Mouse (Mus musculus) brain, adult 2 months (tissue): Measurements from ENCODE around the gene Zfp106.
"Not testable (repeated sequence)": the region's sequence is repeated elsewhere in the genome, so short reads cannot be mapped to it uniquely, and the experiment has no call there.

Experiments used
- DNase-seq: peaks from one replicate; pipeline ENCODE4 v3.0.0; 2011; ENCODE audit warnings: low read depth, low spot score

The Zfp106 gene

DNA sequence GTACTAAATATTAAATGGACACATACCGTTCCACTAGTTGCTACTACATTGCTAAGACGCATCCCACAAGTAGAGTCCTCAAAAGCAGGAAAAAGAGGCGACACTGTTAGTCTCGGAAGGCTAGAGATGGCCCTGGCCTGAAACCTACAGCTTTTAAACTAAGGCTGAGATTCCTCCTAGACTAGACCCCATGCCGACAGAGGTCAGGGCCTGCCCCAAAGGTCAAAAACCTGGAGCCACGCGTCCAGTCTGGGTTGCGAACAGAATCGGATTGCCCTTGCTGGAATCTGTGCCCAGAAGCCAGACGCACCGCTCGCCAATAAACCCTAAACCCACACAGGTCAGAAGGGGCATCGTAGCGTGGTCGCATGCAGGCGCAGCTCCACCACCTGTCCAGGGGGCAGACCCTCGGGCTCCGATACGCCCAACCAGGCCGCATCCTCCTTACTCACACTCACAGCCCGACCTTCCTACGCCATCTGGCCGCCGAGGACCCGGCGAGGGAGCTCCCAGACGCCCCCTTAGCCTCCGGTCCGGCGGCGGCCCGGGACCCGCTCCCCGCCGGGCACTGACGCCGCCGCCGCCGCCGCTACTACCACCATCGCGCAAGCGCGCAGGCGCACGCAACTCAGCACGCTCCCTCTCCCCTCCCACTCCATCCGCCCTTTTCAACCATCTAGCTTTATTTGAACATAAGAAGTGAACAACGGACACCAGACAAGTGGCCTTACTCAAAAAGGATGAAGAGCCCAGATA, at the start of gene Zfp106:
Gene Zfp106 (minus strand): TSS at position 609 of the 756 bp plus-strand sequence.
- DNase-seq = peak; percentile 96

DNA sequence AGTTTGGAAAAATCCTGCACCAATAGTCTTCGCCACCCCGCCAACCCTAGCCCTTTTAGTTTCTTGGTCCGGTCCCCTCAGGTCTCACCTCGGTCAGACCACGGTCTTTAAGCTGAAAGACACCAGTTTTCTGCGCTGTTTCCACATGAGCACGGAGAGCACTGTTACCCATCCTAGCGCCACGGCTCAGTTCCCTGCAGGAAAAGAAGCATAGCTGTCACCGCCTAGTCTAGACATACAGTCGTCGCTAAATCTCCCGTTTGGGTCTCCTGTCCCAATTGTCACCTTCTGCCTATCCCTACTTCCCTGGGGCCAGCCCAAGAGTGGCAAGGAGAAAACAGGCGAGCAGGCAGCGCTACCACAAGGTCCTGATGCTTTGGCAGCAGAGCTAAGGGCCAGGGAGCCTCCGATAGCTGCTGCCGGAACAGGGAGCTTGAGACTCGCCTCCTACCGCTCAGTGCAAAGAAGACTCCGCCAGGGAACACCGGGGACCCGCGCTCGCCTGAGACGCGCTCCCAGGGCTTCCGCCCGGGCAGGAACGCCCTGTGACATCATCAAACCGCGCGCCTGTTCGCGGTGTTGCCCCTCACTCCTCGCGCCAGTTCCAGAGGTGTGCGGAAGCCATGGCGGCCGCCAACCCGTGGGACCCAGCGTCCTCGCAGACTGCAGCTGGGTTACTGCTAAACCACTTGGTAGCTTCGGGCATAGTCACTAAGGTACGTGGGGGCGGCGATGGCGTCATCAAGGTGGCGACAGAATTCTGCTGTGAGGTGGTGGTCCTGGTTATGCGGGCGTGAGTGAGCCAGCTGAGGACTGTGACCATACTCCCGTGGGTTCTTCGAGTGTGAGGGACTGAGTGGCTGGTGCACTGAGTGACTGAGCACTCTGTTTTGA, 45.4 kb upstream of the Zfp106 start, which contains the start of the genes Haus2 and Lrrc57:
Gene Haus2 (plus strand): TSS at position 554 of the 894 bp plus-strand sequence.
Gene Lrrc57 (minus strand): TSS at position 691 of the 894 bp plus-strand sequence.
- peak; percentile 95 for DNase-seq

DNA sequence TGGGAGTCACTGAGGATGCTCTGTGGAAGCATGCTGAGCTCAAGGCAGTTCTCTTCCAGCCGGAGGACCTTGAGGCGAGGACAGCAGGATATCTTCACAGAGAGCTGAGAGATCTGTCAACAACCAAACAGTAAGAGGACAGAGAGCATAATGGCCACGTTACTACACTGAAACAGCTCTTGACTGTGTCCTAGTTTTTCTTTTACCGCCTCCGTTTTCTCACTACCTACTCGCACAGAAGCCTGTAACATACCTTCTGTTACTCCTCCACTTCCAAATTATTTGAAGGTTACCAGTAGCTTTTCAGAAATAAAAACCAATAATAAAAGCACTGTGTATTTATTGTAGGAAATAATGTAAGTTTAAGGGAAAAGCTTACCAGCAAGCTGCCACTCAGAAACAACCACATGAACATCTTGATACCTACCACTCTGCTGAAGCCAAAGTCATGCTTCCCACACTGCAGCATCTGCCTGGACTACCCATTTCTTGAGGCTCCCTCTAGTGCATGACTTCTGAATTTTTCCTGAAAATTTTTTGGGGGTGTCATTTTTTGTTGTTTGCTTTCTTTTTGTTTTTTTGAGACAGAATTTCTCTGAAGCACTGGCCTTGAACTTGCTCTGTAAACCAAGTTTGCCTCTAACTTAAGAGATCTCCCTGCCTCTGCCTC, 42.5 kb upstream of the Zfp106 start:
- DNase-seq = peak; percentile 74

DNA sequence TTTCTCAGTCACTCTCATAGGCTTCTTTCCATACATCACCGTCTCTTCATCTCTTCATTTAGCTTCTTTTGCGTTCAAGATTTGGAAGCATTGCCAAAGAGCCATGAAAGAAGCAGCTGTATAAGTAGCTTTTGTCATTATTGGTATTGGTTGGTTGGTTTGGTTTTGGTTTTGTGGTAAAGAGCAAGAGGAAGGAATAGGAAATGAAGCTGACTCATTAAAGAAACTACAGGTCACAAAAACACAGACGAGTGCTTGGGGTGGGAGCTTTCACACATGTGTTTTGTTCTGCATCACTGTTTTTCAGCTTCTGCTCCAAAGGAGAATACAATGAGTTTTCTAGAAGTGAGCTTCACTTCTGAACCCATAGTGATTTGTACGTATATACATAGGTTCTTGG, 35.9 kb upstream of the Zfp106 start:
- DNase-seq = no peak

DNA sequence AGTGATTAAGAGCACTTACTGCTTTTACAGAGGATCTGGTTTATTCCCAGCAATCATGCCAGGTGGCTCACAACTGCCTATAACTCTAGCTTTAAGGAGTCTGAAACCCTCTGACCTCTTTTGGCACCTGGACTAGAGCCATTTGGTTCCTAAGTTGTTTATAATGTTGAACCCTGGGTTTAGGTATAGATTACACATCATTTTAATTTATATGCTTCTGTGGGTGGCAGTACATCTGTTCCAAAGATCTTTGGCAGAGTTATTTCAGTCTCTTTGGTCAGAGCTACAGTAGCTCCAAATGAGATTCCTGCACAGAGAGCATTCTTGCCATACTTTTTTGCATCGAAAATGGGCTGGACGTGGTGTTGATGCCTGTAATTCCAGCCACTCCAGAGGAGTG, 34.1 kb upstream of the Zfp106 start:
- DNase-seq = peak; percentile 61

DNA sequence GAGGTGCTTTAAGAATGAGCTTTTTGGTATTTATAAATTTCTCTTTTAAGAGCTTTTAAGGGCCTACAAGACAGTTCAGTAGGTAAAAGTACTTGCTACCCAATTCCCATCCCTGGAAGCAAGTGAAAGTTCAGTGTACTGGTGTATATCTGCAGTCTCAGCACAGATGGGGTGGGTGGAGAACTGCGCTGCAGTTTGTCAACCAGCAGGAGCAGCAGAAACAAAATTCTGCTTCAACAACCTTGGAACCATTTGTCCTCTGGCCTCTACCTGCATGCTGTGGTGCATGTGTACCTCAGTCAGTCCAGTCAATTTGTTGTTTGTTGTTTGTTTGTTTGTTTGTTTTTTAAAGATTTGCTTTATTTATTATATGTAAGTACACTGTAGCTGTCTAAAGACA, 28.6 kb upstream of the Zfp106 start:
- peak; percentile 46 for DNase-seq

DNA sequence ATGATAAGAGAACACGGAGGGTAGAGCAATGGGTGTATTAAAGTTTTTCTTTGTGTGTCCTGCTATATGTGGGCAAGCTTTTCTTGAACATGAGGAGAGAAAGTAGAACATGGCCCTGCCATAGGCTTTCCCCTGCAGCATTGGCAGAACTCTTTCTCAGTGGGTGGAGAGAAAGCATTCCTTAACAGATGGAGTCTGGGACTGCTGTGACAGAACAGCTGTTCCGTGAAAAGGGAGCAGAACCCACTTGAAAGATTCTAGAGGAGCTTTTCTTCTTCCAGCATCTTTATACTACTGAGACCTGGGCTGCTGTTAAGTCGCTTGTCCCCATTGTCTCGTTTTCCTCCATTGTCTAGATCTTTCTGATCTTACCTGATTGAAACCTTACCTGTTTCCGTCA, 26.1 kb upstream of the Zfp106 start:
- peak; percentile 91 for DNase-seq

GRCm38 (mm10) chr2:120578286-120578685, 14.6 kb upstream of the Zfp106 start:
- no peak for DNase-seq

GRCm38 (mm10) chr2:120577799-120578198, 14.2 kb upstream of the Zfp106 start:
- DNase-seq = no peak

- no peak for DNase-seq
Measured at GRCm38 (mm10) chr2:120575978-120576377, 12.3 kb upstream of the Zfp106 start.

DNA sequence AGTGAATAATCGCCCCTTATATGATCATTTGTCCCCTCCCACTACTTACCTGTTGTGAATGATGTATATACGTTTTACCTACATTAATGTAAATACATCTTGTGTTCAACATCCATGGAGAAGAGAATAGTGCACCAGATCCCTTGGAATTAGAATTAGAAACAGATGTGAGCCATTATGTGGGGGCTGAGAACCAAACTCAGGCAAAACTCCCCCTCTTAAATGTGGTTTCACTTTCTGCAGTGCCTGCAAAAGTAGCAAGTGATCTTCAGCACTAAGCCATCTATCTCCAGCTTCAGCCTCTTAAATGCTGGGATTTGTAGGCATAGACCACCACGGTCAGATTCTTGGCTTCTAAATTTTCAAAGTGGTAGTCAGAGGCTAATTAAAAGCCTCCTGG, 11.5 kb upstream of the Zfp106 start:
- peak; percentile 23 for DNase-seq

GRCm38 (mm10) chr2:120572161-120572560, 8.5 kb upstream of the Zfp106 start:
- not testable (repeated sequence) for DNase-seq

DNA sequence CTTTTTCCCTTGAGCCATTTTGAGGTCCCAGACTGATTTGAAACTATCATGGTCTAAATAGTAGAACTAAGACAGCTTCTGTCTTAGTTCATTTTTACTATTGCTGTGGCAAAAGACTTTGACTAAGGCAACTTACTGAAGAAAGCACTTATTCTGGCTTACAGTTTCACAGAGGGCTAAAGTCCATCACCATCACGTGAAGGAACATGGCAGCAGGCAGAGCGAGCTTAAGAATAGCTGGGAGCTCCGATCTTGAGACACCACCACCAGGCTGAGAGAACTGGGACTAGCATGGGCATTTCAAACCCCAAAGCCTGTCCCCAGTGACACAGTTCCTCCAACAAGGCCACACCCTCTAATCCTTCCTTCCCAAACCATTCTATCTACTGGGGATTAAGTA, 7.4 kb upstream of the Zfp106 start:
- DNase-seq = no peak

GRCm38 (mm10) chr2:120567798-120568320, 4.2 kb upstream of the Zfp106 start:
- DNase-seq = no peak

DNA sequence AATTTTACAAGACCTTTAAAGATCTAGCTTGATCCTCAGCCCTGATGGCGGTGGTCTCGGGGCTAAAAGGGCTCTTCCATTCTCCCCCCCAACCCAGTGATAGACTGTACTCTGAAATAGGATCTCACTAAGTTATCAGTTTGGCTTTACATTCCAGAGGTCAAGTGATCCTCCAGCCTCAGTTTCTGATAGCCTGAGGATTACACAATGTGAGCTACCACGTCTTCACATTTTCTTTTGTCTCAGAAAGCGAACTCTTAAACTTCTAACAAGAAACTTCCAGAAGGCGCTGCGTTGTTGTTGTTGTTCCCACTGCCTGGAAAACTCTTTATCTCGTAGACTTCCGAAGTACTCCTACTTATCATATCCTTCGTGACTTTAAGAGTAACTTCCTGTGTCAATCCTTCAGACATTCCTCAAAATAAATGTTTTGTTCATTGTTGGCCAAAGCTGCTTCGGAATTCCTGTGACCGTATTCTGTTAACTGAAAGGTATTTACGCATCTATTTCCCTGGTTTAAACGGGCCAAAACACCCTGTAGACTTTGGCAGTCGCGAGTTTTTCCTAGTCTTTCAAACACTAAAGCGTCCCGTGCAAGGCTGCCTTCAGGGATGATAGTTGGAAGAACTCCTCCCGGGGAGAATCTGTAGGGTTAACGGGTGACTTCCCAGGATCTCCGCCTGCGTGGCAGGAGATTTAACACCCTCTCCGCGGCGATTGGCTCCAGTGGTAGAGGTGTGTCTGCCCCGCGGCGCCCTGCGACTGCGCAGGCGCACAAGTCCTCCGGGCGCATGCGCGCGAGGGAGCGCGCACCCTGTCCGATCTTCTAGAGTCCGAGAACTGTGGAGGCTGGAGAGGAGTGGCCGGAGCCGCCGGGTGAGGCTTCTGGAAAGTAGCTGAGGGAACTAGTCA, 3.5 kb upstream of the Zfp106 start, which contains the start of gene Snap23:
Gene Snap23 (plus strand): TSS at position 786 of the 912 bp plus-strand sequence.
- peak; percentile 96 for DNase-seq

GRCm38 (mm10) chr2:120565363-120565762, 1.7 kb upstream of the Zfp106 start:
- DNase-seq = no peak

- not testable (repeated sequence) for DNase-seq
Measured at GRCm38 (mm10) chr2:120564548-120565188, 1.0 kb upstream of the Zfp106 start.

- no peak for DNase-seq
Measured at GRCm38 (mm10) chr2:120562859-120563234, 796 bp downstream of the Zfp106 start.

DNA sequence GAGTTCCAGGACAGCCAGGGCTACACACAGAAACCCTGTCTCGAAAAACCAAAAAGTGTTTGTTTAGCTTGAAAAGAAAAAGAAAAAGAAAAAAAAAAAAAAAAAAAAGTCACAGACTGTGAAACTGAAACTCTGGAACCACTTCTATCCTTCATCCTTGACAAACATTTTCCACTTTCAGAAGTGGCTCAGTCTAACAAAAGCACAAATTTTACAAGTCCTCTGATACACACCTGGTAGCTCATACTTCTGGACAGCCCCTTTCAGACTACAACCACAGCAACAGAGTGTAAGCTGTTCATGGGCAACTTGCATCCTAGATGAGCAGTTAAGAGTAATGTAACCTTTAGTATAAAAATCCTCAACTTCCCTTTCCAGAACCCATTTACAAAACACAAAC, 2.1 kb downstream of the Zfp106 start:
- DNase-seq = no peak

DNA sequence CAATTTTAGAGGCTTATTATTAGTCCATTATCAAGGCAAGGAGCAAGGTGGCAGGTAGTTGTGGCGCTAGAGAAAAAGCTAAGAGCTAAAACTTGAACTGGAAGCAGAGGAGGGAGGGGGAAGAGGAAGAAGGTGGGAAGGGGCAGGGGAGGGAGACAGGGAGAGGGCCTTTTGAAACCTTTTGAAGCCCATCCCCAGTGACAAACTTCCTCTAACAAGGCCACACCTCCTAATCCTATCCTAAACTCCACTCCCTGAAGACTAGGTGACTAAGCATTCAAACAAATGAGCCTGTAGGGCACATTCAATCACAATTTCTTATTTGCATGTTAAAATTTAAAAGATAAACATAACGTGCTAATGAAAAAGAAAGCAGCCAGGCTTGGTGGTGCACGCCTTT, 4.8 kb downstream of the Zfp106 start:
- DNase-seq = no peak
